Mouse (Mus musculus) bone marrow, adult 2 months (tissue): ENCODE measurements around the gene Slc12a4. TPM values are rescaled to one million over a fixed set of nuclear protein-coding genes. Genes with fewer than 3 reads are reported as not detected.
"Not testable (repeated sequence)": the region's sequence is repeated elsewhere in the genome, so short reads cannot be mapped to it uniquely, and the experiment has no call there.

Experiments used
- H3K27ac ChIP-seq: fragments of 200-500 bp; 2 replicates; pipeline ENCODE4 v1.5.1; 2012; ENCODE audit warnings: low read depth, mild to moderate bottlenecking, control low read depth, inconsistent platforms, low read length; ENCODE audit not compliant: control insufficient read depth, poor library complexity, insufficient read depth
- H3K4me1 ChIP-seq: fragments of 200-500 bp; 2 replicates; pipeline ENCODE4 v1.6.1; 2011; ENCODE audit warnings: low read length; ENCODE audit not compliant: control insufficient read depth, insufficient read depth
- H3K4me3 ChIP-seq: fragments of 200-500 bp; replicated peaks from 2 replicates; pipeline ENCODE3; 2011; ENCODE audit warnings: mild to moderate bottlenecking, low read depth, low read length, control low read depth; ENCODE audit not compliant: control insufficient read depth
- CTCF ChIP-seq: fragments of 200-500 bp; IDR thresholded peaks from 2 replicates; pipeline ENCODE4 v1.5.1; 2011; ENCODE audit warnings: low read length, control low read depth; ENCODE audit not compliant: control insufficient read depth, insufficient read depth
- POLR2A ChIP-seq: fragments of 200-500 bp; IDR thresholded peaks from 2 replicates; pipeline ENCODE4 v1.6.1; 2011; ENCODE audit warnings: low read depth, mild to moderate bottlenecking, control low read depth, low read length, borderline replicate concordance; ENCODE audit not compliant: control insufficient read depth
- WGBS: fragments of 180-500 bp; shearing (Covaris S2); methylation state at CpG from one replicate; pipeline ENCODE4 v1.1.7; 2018; 5-methylcytosine and 5-hydroxymethylcytosine counted together
- polyA plus RNA-seq: library from polyadenylated mRNA; stranded (reverse); fragments of >200 nt; gene quantifications from 2 replicates; pipeline ENCODE4 v1.2.4, GENCODE M21; 2011; ENCODE audit warnings: low replicate concordance; ENCODE audit not compliant: missing spikeins, insufficient read depth, insufficient read length

The Slc12a4 gene
- polyA plus RNA-seq, 1 experiment, result 21.3 TPM

DNA sequence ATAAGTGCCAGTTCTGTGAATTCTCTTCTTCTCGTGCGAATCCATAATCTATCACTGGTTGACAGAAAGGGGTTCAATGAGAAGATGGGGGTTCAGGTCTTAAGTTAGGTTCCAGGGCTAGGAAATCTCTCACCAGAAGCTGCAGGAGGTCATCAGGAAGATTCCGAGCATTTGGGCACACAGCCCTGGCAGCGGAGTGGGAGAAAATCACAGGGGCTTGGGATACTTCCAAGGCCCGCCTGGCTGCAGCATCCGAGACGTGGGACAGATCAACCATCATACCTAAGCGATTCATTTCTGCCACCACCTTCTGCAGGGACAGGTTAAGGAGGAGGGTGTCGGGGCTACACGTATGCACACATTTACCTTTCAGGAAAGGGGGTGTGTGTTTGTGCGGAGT lies 22.6 kb upstream of the Slc12a4 start:
- no peaks in the 10 kb centered on the region; the same call in 1 of the 2 replicates for H3K4me1 ChIP-seq
- TF ChIP-seq POLR2A (no peak), CTCF (no peak)
- 80% methylated on average over 11 of the region's 11 CpGs for WGBS
- H3K27ac ChIP-seq, result no peak overlapping the region
- no peak overlapping the region for H3K4me3 ChIP-seq

- 25% methylated on average over 11 of the region's 11 CpGs for WGBS
- H3K4me3 ChIP-seq, H3K4me1 ChIP-seq, H3K27ac ChIP-seq: not testable (repeated sequence)
Measured at GRCm38 (mm10) chr8:105983406-105983805, 17.5 kb upstream of the Slc12a4 start.

GRCm38 (mm10) chr8:105981146-105981545 lies 15.2 kb upstream of the Slc12a4 start:
- peaks cover 2% of the 10 kb centered on the region for H3K4me1 ChIP-seq
- no peak for TF ChIP-seq POLR2A
- H3K4me3 ChIP-seq, result no peak overlapping the region
- H3K27ac ChIP-seq, result no peak overlapping the region
- WGBS, result 95% methylated on average over 1 of the region's 1 CpGs

- peaks cover 2% of the 10 kb centered on the region for H3K4me1 ChIP-seq
- TF ChIP-seq POLR2A, result no peak
- H3K27ac ChIP-seq, result no peak within 1 kb of the TSS
- H3K4me3 ChIP-seq, result no peak within 1 kb of the TSS
- 90% methylated on average over 15 of the region's 15 CpGs for WGBS
Measured at GRCm38 (mm10) chr8:105979325-105979724, 13.4 kb upstream of the Slc12a4 start, which contains the start of gene Dpep3. Gene Dpep3, minus strand, starts transcription at chr8:105979429.

DNA sequence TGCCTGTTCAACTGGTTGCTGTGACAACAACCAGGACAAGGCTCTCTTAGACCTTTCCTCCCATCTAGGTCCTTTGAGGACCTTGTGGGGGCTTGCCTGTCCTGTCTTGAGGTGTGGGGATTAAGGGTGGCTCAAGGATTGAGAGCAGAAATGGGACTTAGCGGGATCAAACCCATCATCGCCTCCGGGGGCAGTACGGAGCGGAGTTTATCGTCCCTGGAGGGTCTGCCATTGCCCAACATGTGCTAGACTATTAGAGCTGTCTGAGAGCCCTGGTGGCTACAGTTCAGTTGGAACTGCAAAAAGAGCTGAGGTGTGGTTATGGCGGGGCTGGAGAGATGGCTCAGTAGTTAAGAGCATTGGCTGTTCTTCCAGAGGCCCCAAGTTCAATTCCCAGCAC lies 9.5 kb upstream of the Slc12a4 start:
- no peaks in the 10 kb centered on the region; the same call in 1 of the 2 replicates for H3K4me1 ChIP-seq
- 74% methylated on average over 7 of the region's 7 CpGs for WGBS
- H3K4me3 ChIP-seq, result no peak overlapping the region
- no peak overlapping the region for H3K27ac ChIP-seq
- no peak for TF ChIP-seq POLR2A

- no peak for TF ChIP-seq POLR2A
- no peak for TF ChIP-seq CTCF
- no peaks in the 10 kb centered on the region for H3K4me1 ChIP-seq
- H3K4me3 ChIP-seq, result no peak overlapping the region
- no peak overlapping the region for H3K27ac ChIP-seq
- WGBS, result 82% methylated on average over 8 of the region's 8 CpGs
Measured at GRCm38 (mm10) chr8:105971019-105971720, 5.3 kb upstream of the Slc12a4 start.

DNA sequence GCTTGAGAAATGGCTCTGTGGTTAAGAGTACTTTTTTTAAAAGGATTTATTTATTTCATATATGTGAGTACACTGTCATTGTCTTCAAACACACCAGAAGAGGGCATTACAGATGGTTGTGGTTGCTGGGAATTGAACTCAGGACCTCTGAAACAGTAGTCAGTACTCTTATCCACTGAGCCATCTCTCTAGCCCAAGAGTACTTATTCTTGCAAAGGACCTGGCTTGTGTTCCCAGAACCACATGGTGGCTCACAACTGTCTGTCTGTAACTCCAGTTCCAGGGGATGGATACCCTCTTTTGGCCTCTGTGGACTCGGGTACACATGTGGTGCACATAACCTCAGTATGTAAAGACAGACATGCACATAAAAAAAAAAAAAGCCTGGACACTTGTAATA lies 3.5 kb upstream of the Slc12a4 start:
- WGBS, result 70% methylated on average over 1 of the region's 1 CpGs

DNA sequence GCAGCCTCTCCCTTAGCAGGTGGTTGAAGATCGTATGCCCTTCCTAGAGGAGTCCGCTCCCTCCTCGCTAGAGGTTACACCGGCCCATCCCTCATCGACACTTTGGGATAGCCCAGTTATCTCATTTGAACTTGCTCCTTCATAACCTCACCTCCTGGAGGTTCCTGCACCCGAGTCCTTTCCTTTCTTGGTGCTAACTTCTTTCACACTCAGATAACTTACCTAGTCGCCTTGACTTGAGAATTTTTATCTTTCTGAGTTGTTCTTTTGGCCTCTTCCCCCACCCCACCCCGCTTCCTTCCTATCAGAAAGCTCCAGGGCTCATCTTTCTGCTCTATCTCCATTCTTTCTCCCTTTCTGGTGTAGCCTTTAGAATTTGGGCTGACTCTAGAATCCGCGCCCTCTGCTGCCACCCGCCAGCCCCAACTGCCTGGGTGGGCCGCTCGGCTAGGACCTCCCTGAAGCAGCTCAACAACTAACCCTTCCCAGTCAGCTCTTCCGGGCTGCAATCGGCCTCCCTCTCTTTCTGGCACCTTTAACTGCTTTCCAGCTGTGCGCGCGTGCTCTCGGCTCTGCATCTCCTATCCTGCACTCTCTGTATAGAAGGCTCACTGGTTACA lies 905 bp upstream of the Slc12a4 start:
- TF ChIP-seq CTCF (no peak), POLR2A (no peak)
- Histone ChIP-seq H3K4me3 (peak overlapping the region; percentile 18), H3K27ac (peak overlapping the region; percentile 70), H3K4me1 (peaks cover 2% of the 10 kb centered on the region; the same call in 1 of the 2 replicates)
- WGBS, result 12% methylated on average over 19 of the region's 19 CpGs

More for the DNA sequence above, 3.5 kb upstream of the Slc12a4 start:
- no peak for TF ChIP-seq CTCF
- no peak overlapping the region for H3K4me3 ChIP-seq
- peaks cover 2% of the 10 kb centered on the region; the same call in 1 of the 2 replicates for H3K4me1 ChIP-seq
- H3K27ac ChIP-seq, result no peak overlapping the region
